In genomic region chr5:118323151-118323550, GRCm38 (mm10) we compare ENCODE assay signal across 19 mouse cellular contexts.
"Had no signal": no experiment of that assay in that cellular context is flagged by ENCODE, and none has a peak within 500 bp of the region (broad histone marks: within the 10 kb centered on the region; RNA-seq: fewer than 3 reads in every experiment).

No protein-coding gene starts in this region.

- DNase-seq: kidney, adult 2 months; kidney, postnatal 10 days; kidney, postnatal 36 days; layer of hippocampus, postnatal 36 days; liver, postnatal 0 days; lung, embryonic 14.5 days; right cerebral cortex, adult 18-20 months; right cerebral cortex, postnatal 14 days; spleen, adult 18-20 months; thymus, adult 2 months; thymus, postnatal 14 days; thymus, postnatal 4 days had no signal

- H3K4me3 ChIP-seq: left cerebral cortex, adult 2 months; midbrain, embryonic 13.5 days had no signal

- H3K27ac ChIP-seq: left cerebral cortex, adult 2 months; liver, embryonic 14.5 days; midbrain, embryonic 13.5 days; stomach, postnatal 0 days had no signal

- H3K9ac ChIP-seq: liver, embryonic 14.5 days; liver, postnatal 0 days; lung, embryonic 14.5 days; midbrain, embryonic 13.5 days had no signal

- H3K9me3 ChIP-seq: midbrain, embryonic 13.5 days had no signal

- ATAC-seq: intestine, postnatal 0 days; liver, postnatal 0 days; lung, postnatal 0 days; midbrain, embryonic 13.5 days had no signal

- H3K36me3 ChIP-seq: midbrain, embryonic 13.5 days had no signal

- H3K4me2 ChIP-seq: liver, embryonic 11.5 days; lung, embryonic 14.5 days; midbrain, embryonic 13.5 days had no signal
